ENCODE assay signal across 8 mouse cellular contexts in the genomic region with DNA sequence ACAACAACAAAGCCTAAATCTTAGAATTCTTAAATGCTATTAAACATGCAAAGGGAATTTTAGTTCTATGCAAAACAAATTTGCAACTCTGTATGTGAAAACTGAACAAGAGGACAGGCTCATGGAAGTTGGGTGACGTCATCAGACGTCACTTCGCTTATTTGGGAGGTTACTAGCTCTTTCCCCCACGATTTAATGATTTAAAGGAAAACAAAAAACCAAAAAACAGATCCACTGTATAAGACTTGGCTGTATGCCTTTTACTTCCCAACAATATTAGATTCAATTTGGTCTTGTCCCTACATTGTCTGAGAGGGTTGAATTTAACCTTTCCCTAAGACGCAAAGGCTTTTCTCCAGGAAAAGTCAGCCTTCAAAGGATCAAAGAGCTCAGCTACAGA. TPM values are rescaled to one million over a fixed set of nuclear protein-coding genes. Genes with fewer than 3 reads are reported as not detected.
DNase-seq lines count a peak whose midpoint lies in the region; ATAC-seq lines count a peak whose summit lies in the region.

A gene (plus strand): TSS at position 130 of the 400 bp plus-strand sequence.

- H3K4me2 ChIP-seq in midbrain, embryonic 16.5 days (ENCODE audit: low read length): peak within 1 kb of the TSS; percentile 76

- no peaks in the 10 kb centered on the region for H3K27me3 ChIP-seq in forebrain, embryonic 10.5 days (ENCODE audit: poor library complexity, severe bottlenecking)
- no peaks in the 10 kb centered on the region for H3K27me3 ChIP-seq in midbrain, embryonic 16.5 days (ENCODE audit: control insufficient read depth, insufficient read depth, low read depth, low read length)

- peak within 1 kb of the TSS; percentile 76 for H3K9ac ChIP-seq in midbrain, embryonic 16.5 days (ENCODE audit: low read depth, low read length)

- peaks cover 17% of the 10 kb centered on the region for H3K36me3 ChIP-seq in forebrain, embryonic 10.5 days (replicated peaks)
- no peaks in the 10 kb centered on the region for H3K36me3 ChIP-seq in midbrain, embryonic 16.5 days (ENCODE audit: control insufficient read depth, insufficient read depth, low read length)

- intact Hi-C loops in left cerebral cortex, postnatal 14 days (cut with DNase I): no loop called here

- H3K9me3 ChIP-seq in forebrain, embryonic 10.5 days: no peaks in the 10 kb centered on the region
- H3K9me3 ChIP-seq in midbrain, embryonic 16.5 days (replicated peaks; ENCODE audit: control insufficient read depth, low read length, poor library complexity, severe bottlenecking): no peaks in the 10 kb centered on the region

- no peak for ATAC-seq in hematopoietic stem cell, adult 5-6 weeks (replicated peaks in 1 of 2; ENCODE audit: insufficient read depth in 1 of 2, low FRiP score in 2 of 2, low TSS enrichment in 1 of 2, low read depth in 1 of 2, poor library complexity in 2 of 2, severe bottlenecking in 2 of 2)
- no peak; the same call in 1 of the 2 replicates for ATAC-seq in midbrain, embryonic 16.5 days

- H3K27ac ChIP-seq in forebrain, embryonic 10.5 days: peak within 1 kb of the TSS; percentile 96
- peak within 1 kb of the TSS; percentile 98 for H3K27ac ChIP-seq in midbrain, embryonic 16.5 days (ENCODE audit: low read length)

- 13% methylated on average over 5 of the region's 5 CpGs for WGBS in forebrain, embryonic 10.5 days
- WGBS in midbrain, embryonic 16.5 days: 3% methylated on average over 5 of the region's 5 CpGs

- DNase-seq in layer of hippocampus, adult 11-12 months (ENCODE audit: low spot score): peak; percentile 42
- no peak for DNase-seq in layer of hippocampus, adult 9-10 months (ENCODE audit: low spot score)
- DNase-seq in adrenal gland, adult 2 months: no peak
- no peak for DNase-seq in forebrain, embryonic 10.5 days (ENCODE audit: extremely low spot score, low spot score)
- peak in 1 of 2 experiments; percentile 23 for DNase-seq in left cerebral cortex, postnatal 14 days (ENCODE audit: low spot score in 2 of 2)
- no peak for DNase-seq in spleen, adult 12 weeks (ENCODE audit: low spot score)

- H3K4me3 ChIP-seq in forebrain, embryonic 10.5 days: peak within 1 kb of the TSS; percentile 73
- peak within 1 kb of the TSS; percentile 84 for H3K4me3 ChIP-seq in midbrain, embryonic 16.5 days (ENCODE audit: low read depth, low read length)

- peaks cover 31% of the 10 kb centered on the region for H3K4me1 ChIP-seq in forebrain, embryonic 10.5 days
- H3K4me1 ChIP-seq in midbrain, embryonic 16.5 days (ENCODE audit: control insufficient read depth, insufficient read depth, low read length): peaks cover 7% of the 10 kb centered on the region

RNA-seq across cellular contexts. Expression of the gene that starts here (rescaled TPM):
- total RNA-seq in adrenal gland, adult 2 months (2021): 100 to 1,000 TPM; 105 to 130 TPM
- 11.8 and 23.4 TPM in 2 replicates for polyA plus RNA-seq in adrenal gland, adult 2 months (2012; rRNA removed)
- 38.7 and 41.6 TPM in 2 replicates for polyA plus RNA-seq in forebrain, embryonic 10.5 days (2016; fragmentation: Nextera tagmentation; extraction: Ambion mirVana)
- total RNA-seq in hematopoietic stem cell, adult 5-6 weeks (2017): 55.9 and 70.5 TPM in 2 replicates
- 10 to 100 TPM; 34.0 to 37.1 TPM for total RNA-seq in left cerebral cortex, postnatal 14 days (2021)
- 35.7 and 37.0 TPM in 2 replicates for polyA plus RNA-seq in midbrain, embryonic 16.5 days (2015; fragmentation: Nextera tagmentation; extraction: Ambion mirVana)
